Mouse (Mus musculus): ENCODE results near the gene Zfp771.

Gene Zfp771

DNA sequence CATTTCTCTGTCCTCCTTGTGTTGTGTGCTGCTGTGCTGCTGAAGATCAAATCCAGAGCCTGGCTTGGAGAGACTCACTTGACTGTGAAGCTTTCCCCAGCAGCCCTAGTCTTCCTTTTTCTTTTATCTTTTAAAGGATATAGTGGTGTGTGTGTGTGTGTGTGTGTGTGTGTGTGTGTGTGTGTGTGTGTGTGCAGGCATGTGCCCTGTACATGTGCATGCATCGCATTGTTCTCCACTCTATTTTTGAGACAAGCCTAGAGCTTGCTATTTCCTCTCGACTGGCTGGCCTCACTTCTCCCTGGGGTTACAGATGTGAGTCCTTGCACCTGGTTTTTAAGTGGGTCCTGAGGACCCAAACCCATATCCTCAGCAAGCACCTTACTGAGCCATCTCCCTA lies 38.1 kb downstream of the Zfp771 start:
- no peak for DNase-seq (ENCODE audit: low read depth, low spot score)

DNA sequence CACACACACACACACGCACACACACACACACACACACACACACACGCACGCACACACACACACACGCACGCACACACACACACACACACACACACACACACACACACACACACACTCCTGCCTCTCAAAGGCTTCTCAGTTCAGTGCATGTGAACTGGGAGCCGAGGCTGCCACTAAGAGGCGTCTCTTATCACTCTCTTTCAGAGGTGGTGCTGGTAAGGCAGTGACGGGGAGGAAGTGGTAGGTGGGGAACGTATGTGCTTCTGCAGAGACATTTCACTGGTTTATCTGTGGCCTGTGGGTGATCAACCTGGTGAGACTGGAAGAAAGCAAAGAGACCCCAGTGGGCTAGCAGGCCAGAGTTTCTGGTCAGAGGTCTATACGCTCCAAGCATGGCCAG lies 41.1 kb downstream of the Zfp771 start:
- DNase-seq (ENCODE audit: low read depth, low spot score): no peak

- DNase-seq (ENCODE audit: low read depth, low spot score): no peak
Observed at GRCm38 (mm10) chr7:127287940-127288339, 43.9 kb downstream of the Zfp771 start.

DNA sequence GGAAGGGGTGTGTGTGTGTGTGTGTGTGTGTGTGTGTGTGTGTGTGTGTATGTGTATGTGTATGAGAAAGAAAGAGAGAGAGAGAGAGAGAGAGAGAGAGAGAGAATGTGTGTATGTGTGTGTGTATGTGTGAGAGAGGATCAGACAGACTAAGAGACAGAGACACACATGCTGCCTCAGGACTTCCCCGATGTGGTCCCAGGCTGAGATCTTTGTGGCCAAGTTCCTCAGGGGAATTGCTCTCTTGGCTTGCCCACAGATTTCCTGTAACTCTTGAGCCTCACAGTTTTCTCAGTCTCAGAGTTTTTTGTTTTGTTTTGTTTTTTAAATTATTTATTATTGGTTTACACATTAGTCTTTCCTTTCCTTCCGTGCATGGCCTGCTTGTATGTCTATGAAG lies 45.2 kb downstream of the Zfp771 start:
- no peak for DNase-seq (ENCODE audit: low read depth, low spot score)

DNA sequence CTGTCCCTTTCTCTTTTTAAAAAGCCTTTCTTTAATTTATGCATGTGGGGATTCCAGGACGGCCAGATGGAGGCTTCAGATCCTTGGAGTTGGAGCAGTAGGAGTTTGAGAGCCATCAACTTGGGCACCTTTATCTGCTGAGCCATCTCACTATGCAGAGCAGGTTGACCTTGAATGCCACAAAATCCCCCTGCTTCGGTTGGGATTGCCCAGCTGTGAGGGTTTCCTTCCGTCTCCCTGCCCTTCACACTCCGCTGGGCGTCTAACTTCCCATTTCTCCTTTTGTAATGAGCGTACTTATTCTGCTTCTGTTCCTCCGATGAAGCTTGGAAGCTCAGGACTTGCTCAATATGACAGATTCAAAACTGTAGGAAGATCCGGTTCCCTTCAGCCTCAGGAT lies 46.1 kb downstream of the Zfp771 start:
- no peak for DNase-seq (ENCODE audit: low read depth, low spot score)

DNA sequence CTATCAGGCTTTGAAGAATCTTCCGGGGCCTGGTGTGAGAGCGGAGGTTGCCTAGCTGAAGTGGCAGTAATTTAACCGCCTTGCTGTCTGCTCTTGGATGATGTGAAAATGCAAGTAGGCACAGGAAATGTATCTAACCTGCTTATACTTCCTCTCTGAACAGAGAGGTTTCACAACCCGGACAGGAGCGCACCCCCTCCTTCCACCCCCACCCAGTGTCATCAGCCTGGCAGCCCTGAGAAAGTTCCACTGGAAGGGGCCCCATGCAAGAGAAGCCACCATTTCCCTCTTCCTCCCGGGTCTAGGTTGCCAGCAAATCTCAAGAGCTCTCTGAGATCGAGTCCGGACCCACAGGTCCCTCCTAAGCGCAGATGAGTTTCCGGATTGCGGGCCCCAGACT lies 52.0 kb downstream of the Zfp771 start, which contains the start of gene Itgal:
Gene Itgal, plus strand, starts transcription at position 163 of the 400 bp plus-strand sequence.
- DNase-seq (ENCODE audit: low read depth, low spot score): no peak

DNA sequence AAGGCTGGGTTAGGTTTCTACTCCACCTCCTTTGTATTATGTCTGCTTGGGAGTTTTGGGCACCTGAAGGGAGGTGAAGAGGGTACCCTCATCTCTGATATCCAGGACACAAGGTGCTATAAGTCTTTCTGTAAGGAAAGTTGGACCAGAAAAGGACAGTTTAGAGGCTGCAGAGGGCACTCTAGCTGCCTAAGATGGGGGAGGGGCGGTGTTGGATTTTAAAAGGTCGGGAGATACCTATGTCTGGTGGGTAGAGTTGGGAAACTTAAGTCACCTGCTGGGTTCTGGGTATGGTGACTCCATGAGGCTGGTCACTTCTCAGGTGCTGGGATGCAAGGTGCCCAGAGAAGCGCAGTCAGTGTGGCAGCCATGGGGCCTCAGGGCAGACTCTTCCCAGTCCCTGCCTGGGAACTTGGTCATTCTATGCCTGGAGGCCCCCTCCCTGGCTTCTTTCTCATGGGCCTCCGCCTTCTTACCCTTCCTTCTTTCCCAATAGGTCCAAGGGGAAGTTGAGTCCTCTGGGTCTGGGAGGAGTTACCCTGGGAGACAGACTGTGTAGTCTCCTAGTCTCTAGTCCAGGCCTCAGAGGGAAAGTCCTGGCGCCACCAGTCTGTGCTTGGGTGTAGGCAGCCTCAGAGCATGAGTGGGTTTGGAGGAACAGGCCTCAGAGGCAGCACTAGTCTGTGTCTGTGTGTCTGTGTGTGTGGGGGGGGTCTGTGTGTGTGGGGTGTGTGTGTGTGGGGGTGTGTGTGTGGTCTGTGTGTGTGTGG lies 52.9 kb downstream of the Zfp771 start:
- no peak for DNase-seq (ENCODE audit: low read depth, low spot score)

GRCm38 (mm10) chr7:127297586-127298193 lies 53.6 kb downstream of the Zfp771 start:
- no peak for DNase-seq (ENCODE audit: low read depth, low spot score)
